Mouse (Mus musculus): Measurements from ENCODE around the gene Scnn1g. TPM values are rescaled to one million over a fixed set of nuclear protein-coding genes. Genes with fewer than 3 reads are reported as not detected.

The Scnn1g gene
- not detected for polyA plus RNA-seq (2012; fragmentation: generic; extraction: Trizol)

DNA sequence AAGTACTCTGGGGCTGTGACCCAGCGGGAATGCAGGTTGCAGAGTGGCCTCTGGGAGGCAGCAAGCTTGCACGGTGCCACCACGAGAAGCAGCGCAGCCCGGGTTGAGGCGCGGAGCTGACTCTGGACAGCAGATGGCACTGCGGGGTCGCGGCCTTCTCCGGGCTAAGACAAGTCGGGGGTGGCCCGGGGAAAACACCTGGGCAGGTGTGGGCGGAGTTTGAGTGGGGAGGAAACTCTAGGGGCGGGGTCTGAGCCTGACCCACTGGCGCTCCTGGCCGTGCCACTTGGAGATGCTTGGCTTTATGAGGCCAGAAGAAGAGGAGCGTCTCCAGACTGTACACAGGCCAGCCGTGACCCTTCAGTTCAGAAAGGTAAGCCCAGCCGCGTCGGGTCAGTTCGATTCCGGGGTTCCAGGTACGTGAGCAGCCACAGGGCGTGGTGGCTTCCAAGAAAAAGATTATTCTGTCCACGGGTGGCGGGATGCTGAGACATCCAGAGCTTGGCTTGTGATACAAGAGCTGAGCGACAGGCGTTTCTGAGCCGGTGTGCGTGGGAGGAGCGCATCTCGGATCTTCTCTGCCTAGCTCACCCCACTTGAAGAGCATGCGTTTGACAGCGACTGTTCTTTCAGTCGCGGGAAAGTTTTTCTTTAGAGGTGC lies at the start of gene Scnn1g:
Scnn1g (plus strand) TSS at position 309 of the 661 bp plus-strand sequence.

GRCm38 (mm10) chr7:121707073-121707667 lies 27.1 kb upstream of the Scnn1g start, which contains the start of gene Usp31:
TSS of gene Usp31 (minus strand) at chr7:121707253.

Other genes with a start within 250 kb of the Scnn1g start
- under 1 TPM; 0.53 to 0.78 TPM for gene Usp31, start 27.2 kb upstream of the Scnn1g start, polyA plus RNA-seq (2012; fragmentation: generic; extraction: Trizol)
- gene Scnn1b, start 130.6 kb downstream of the Scnn1g start, polyA plus RNA-seq (2012; fragmentation: generic; extraction: Trizol) = not detected
- 10 to 100 TPM in 1 of 2 experiments, 1 to 10 TPM in 1; 2.1 to 17.3 TPM for gene Cog7, start 247.2 kb downstream of the Scnn1g start, polyA plus RNA-seq (2012; fragmentation: generic; extraction: Trizol)